Mouse (Mus musculus) embryonic facial prominence, embryonic 15.5 days (tissue): ENCODE data around the gene BC147527. TPM values are rescaled to one million over a fixed set of nuclear protein-coding genes. Genes with fewer than 3 reads are reported as not detected.
"Not testable (repeated sequence)": the region's sequence is repeated elsewhere in the genome, so short reads cannot be mapped to it uniquely, and the experiment has no call there.

Source experiments
- ATAC-seq: fragments of 200-750 bp; cut with Nextera tagmentation; 2 replicates; pipeline ENCODE4 v1.8.0; 2017; ENCODE audit warnings: low read depth, moderate TSS enrichment; ENCODE audit not compliant: insufficient number of reproducible peaks, low FRiP score, low TSS enrichment
- H3K27ac ChIP-seq: fragments of 300-500 bp; sonication (generic); replicated peaks from 2 replicates; pipeline ENCODE4 v1.5.1; 2015; ENCODE audit warnings: mild to moderate bottlenecking, inconsistent platforms
- H3K27me3 ChIP-seq: fragments of 300-500 bp; sonication (generic); 2 replicates; pipeline ENCODE4 v1.6.1; 2015; ENCODE audit warnings: inconsistent platforms
- H3K36me3 ChIP-seq: fragments of 300-500 bp; sonication (generic); 2 replicates; pipeline ENCODE4 v1.6.1; 2015; ENCODE audit warnings: mild to moderate bottlenecking, inconsistent platforms
- H3K4me1 ChIP-seq: fragments of 300-500 bp; sonication (generic); 2 replicates; pipeline ENCODE4 v1.6.1; 2015; ENCODE audit warnings: inconsistent platforms
- H3K4me2 ChIP-seq: fragments of 300-500 bp; sonication (generic); replicated peaks from 2 replicates; pipeline ENCODE4 v1.6.1; 2015; ENCODE audit warnings: mild to moderate bottlenecking, inconsistent platforms
- H3K4me3 ChIP-seq: fragments of 300-500 bp; sonication (generic); replicated peaks from 2 replicates; pipeline ENCODE4 v1.5.1; 2015; ENCODE audit warnings: mild to moderate bottlenecking, inconsistent platforms
- H3K9ac ChIP-seq: fragments of 300-500 bp; sonication (generic); 2 replicates; pipeline ENCODE4 v1.6.1; 2015; ENCODE audit warnings: inconsistent platforms
- H3K9me3 ChIP-seq: fragments of 300-500 bp; sonication (generic); replicated peaks from 2 replicates; pipeline ENCODE4 v1.6.1; 2016; ENCODE audit warnings: inconsistent platforms
- WGBS: fragments of 180-500 bp; shearing (Covaris S2); methylation state at CpG from one replicate; pipeline ENCODE4 v1.1.7; 2015; 5-methylcytosine and 5-hydroxymethylcytosine counted together
- polyA plus RNA-seq: library from polyadenylated mRNA; unstranded; fragments of >200 nt; fragmentation: Nextera tagmentation; extraction: Ambion mirVana; gene quantifications from 2 replicates; pipeline ENCODE4 v1.2.1, GENCODE M21; 2015

Gene BC147527
- polyA plus RNA-seq, 1 experiment from 2014 or later: 0.16 TPM

- H3K4me3 ChIP-seq, H3K36me3 ChIP-seq, H3K4me1 ChIP-seq, H3K27me3 ChIP-seq, H3K9ac ChIP-seq, H3K4me2 ChIP-seq, ATAC-seq, H3K9me3 ChIP-seq, H3K27ac ChIP-seq: not testable (repeated sequence)
- 65% methylated on average over 3 of the region's 3 CpGs for WGBS
Observed at GRCm38 (mm10) chr13:120316578-120316977, 16.4 kb downstream of the BC147527 start, which contains the start of gene Tcstv3. Gene Tcstv3 (plus strand): TSS chr13:120316878.

- H3K36me3 ChIP-seq: no peaks in the 10 kb centered on the region
- ATAC-seq: no peak
- H3K4me2 ChIP-seq: no peak overlapping the region
- WGBS: 63% methylated on average over 3 of the region's 3 CpGs
- no peak overlapping the region for H3K9ac ChIP-seq
- no peaks in the 10 kb centered on the region for H3K9me3 ChIP-seq
- H3K27ac ChIP-seq: no peak overlapping the region
- no peaks in the 10 kb centered on the region for H3K27me3 ChIP-seq
- H3K4me1 ChIP-seq: no peaks in the 10 kb centered on the region
- no peak overlapping the region for H3K4me3 ChIP-seq
Observed at GRCm38 (mm10) chr13:120320183-120320582, 20.0 kb downstream of the BC147527 start.

DNA sequence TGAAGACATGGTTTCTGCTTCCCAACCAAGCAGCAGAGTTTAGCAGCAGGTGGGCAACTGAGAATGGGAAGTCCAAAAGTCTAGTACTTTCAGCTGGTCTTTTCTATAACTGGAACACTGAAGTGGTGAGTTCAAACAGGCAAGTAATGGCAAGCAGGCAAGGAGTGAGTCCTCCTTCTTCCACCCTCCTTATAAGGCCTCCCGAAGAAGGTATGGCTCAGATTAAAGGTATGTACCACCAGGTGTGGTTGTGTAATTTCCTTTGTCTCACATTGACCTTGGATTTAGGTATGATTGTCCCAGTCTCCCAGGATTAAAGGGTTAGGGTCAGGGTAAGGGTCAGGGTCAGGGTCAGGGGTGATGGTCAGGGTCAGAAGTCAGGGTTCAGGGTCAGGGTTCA is 20.5 kb downstream of the BC147527 start:
- no peak overlapping the region for H3K4me3 ChIP-seq
- no peak overlapping the region for H3K9ac ChIP-seq
- no peaks in the 10 kb centered on the region for H3K27me3 ChIP-seq
- no peaks in the 10 kb centered on the region for H3K4me1 ChIP-seq
- no peaks in the 10 kb centered on the region for H3K9me3 ChIP-seq
- WGBS: 91% methylated on average over 1 of the region's 1 CpGs
- no peak overlapping the region for H3K4me2 ChIP-seq
- no peak overlapping the region for H3K27ac ChIP-seq
- ATAC-seq: no peak
- H3K36me3 ChIP-seq: no peaks in the 10 kb centered on the region

Other genes with a start within 250 kb of the BC147527 start
- gene Gm21188, start 248.2 kb upstream of the BC147527 start, polyA plus RNA-seq: not detected in 2 replicates
- not detected in 2 replicates for gene Gm20767, start 160.1 kb upstream of the BC147527 start, polyA plus RNA-seq
- not detected in 2 replicates for gene Gm21818, start 128.0 kb upstream of the BC147527 start, polyA plus RNA-seq
- gene Gm21762, start 84.4 kb upstream of the BC147527 start, polyA plus RNA-seq: not detected in 2 replicates
- gene Gm21731, start 61.3 kb upstream of the BC147527 start, polyA plus RNA-seq: not detected in 2 replicates
- not detected in 2 replicates for gene AF067061, start 37.3 kb upstream of the BC147527 start, polyA plus RNA-seq
- gene Tcstv3, start 16.5 kb downstream of the BC147527 start, polyA plus RNA-seq: not detected in 2 replicates